12 mouse cellular contexts compared by ENCODE assay signal in the genomic region with DNA sequence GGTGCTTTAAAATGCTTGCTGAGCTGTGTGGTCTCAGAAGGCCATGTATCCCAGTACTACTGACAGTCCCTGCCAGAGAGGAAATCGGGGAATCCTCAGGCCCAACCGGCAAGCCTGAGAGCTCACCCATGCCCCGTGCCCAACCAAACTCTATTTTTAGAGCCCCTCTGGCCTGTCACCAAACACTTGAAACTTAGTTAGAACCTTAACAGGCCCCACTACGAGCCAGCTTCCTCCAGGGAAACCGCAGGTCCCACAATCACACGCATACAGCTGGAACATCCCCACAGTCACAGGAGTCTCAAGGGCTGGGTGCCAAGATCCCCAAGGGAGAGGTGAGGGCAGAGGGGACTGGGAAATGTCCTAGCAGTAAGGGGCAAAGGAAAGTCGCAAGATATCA. TPM values are rescaled to one million over a fixed set of nuclear protein-coding genes. Genes with fewer than 3 reads are reported as not detected.
DNase-seq lines count a peak whose midpoint lies in the region; ATAC-seq and TF ChIP-seq lines count a peak whose summit lies in the region.
"Had no signal": no experiment of that assay in that cellular context is flagged by ENCODE, and none has a peak within 500 bp of the region (broad histone marks: within the 10 kb centered on the region; RNA-seq: fewer than 3 reads in every experiment).

No protein-coding gene starts in this region.

- H3K36me3 ChIP-seq in kidney, postnatal 0 days (ENCODE audit: insufficient read depth, low read length) = no peaks in the 10 kb centered on the region
- H3K36me3 ChIP-seq in heart, embryonic 12.5 days = no peaks in the 10 kb centered on the region
- H3K36me3 ChIP-seq in lung, postnatal 0 days (ENCODE audit: insufficient read depth, low read length) = no peaks in the 10 kb centered on the region; the same call in 1 of the 2 replicates
- no peaks in the 10 kb centered on the region for H3K36me3 ChIP-seq in hindbrain, embryonic 10.5 days
- H3K36me3 ChIP-seq: forebrain, embryonic 12.5 days; liver, embryonic 15.5 days had no signal

- H3K4me2 ChIP-seq in kidney, postnatal 0 days (ENCODE audit: low read length) = 0 out of 2 replicates have a peak overlapping the region, but pooled peaks have one; percentile 15
- peak overlapping the region; percentile 27 for H3K4me2 ChIP-seq in heart, embryonic 12.5 days
- H3K4me2 ChIP-seq in lung, postnatal 0 days (replicated peaks; ENCODE audit: low read depth, low read length) = peak overlapping the region; percentile 19; the same call in 1 of the 2 replicates
- H3K4me2 ChIP-seq: forebrain, embryonic 12.5 days; liver, embryonic 15.5 days had no signal

- no peak overlapping the region for H3K9ac ChIP-seq in kidney, postnatal 0 days (ENCODE audit: low read depth, low read length)
- no peak overlapping the region for H3K9ac ChIP-seq in heart, embryonic 12.5 days
- no peak overlapping the region for H3K9ac ChIP-seq in lung, postnatal 0 days (replicated peaks; ENCODE audit: low read depth)
- H3K9ac ChIP-seq: forebrain, embryonic 12.5 days; liver, embryonic 15.5 days had no signal

- no peak for TF ChIP-seq POLR2A in bone marrow, adult 2 months (IDR thresholded peaks at IDR 0.05; ENCODE audit: borderline replicate concordance, control insufficient read depth, low read depth, low read length)

- no peak for TF ChIP-seq EP300 in lung, postnatal 0 days (IDR thresholded peaks at IDR 0.05)

- 68% methylated on average over 7 of the region's 7 CpGs for WGBS in kidney, postnatal 0 days
- under 1% methylated on average over 7 of the region's 7 CpGs for whole genome bisulfite sequencing in bone marrow, adult 2 months
- 11% methylated on average over 7 of the region's 7 CpGs for WGBS in heart, embryonic 12.5 days
- 15% methylated on average over 7 of the region's 7 CpGs for WGBS in lung, postnatal 0 days
- 86% methylated on average over 7 of the region's 7 CpGs for WGBS in hindbrain, embryonic 10.5 days

- TF ChIP-seq CTCF in kidney, postnatal 0 days (IDR thresholded peaks at IDR 0.05; ENCODE audit: low read depth) = no peak
- no peak for TF ChIP-seq CTCF in bone marrow, adult 2 months (IDR thresholded peaks at IDR 0.05; ENCODE audit: control insufficient read depth, insufficient read depth, low read length)
- TF ChIP-seq CTCF in lung, postnatal 0 days (IDR thresholded peaks at IDR 0.05) = no peak

- H3K9me3 ChIP-seq in kidney, postnatal 0 days (replicated peaks; ENCODE audit: low read length) = no peaks in the 10 kb centered on the region
- no peaks in the 10 kb centered on the region for H3K9me3 ChIP-seq in heart, embryonic 12.5 days (replicated peaks)
- H3K9me3 ChIP-seq in lung, postnatal 0 days (ENCODE audit: low read length) = no peaks in the 10 kb centered on the region
- no peaks in the 10 kb centered on the region for H3K9me3 ChIP-seq in hindbrain, embryonic 10.5 days
- H3K9me3 ChIP-seq: forebrain, embryonic 12.5 days; liver, embryonic 15.5 days had no signal

- DNase-seq in kidney, postnatal 0 days (ENCODE audit: low spot score) = no peak
- no peak for DNase-seq in kidney, adult 8-10 months
- no peak for DNase-seq in lung, postnatal 0 days (ENCODE audit: low spot score)
- no peak for DNase-seq in hindbrain, embryonic 10.5 days (ENCODE audit: low spot score)
- no peak for DNase-seq in urinary bladder, postnatal 10 days (ENCODE audit: low spot score)
- DNase-seq in left cerebral cortex, adult 9 months (ENCODE audit: low spot score in 2 of 2) = no peak
- DNase-seq: kidney, adult 18-20 months had no signal

- peak overlapping the region; percentile 54 for H3K27ac ChIP-seq in kidney, postnatal 0 days
- 0 out of 2 replicates have a peak overlapping the region, but pooled peaks have one; percentile 6 for H3K27ac ChIP-seq in bone marrow, adult 2 months (ENCODE audit: control insufficient read depth, insufficient read depth, low read depth, low read length, poor library complexity)
- H3K27ac ChIP-seq in heart, embryonic 12.5 days (ENCODE audit: poor library complexity, severe bottlenecking) = peak overlapping the region; percentile 54
- no peak overlapping the region for H3K27ac ChIP-seq in lung, postnatal 0 days (ENCODE audit: low read length)
- H3K27ac ChIP-seq in hindbrain, embryonic 10.5 days = no peak overlapping the region
- H3K27ac ChIP-seq: forebrain, embryonic 12.5 days; liver, embryonic 15.5 days had no signal

- no peak overlapping the region for H3K4me3 ChIP-seq in kidney, postnatal 0 days (replicated peaks; ENCODE audit: low read depth, low read length)
- H3K4me3 ChIP-seq in bone marrow, adult 2 months (replicated peaks; ENCODE audit: control insufficient read depth, low read depth, low read length) = no peak overlapping the region
- H3K4me3 ChIP-seq in heart, embryonic 12.5 days = no peak overlapping the region
- H3K4me3 ChIP-seq in lung, postnatal 0 days (ENCODE audit: low read depth, low read length) = no peak overlapping the region
- no peak overlapping the region for H3K4me3 ChIP-seq in hindbrain, embryonic 10.5 days
- H3K4me3 ChIP-seq: forebrain, embryonic 12.5 days; liver, embryonic 15.5 days had no signal

- H3K4me1 ChIP-seq in kidney, postnatal 0 days (replicated peaks; ENCODE audit: insufficient read depth, low read length) = 0 out of 2 replicates have a peak, but pooled peaks cover 2% of the 10 kb centered on the region
- no peaks in the 10 kb centered on the region; the same call in 1 of the 2 replicates for H3K4me1 ChIP-seq in bone marrow, adult 2 months (ENCODE audit: control insufficient read depth, insufficient read depth, low read length)
- peaks cover 45% of the 10 kb centered on the region for H3K4me1 ChIP-seq in heart, embryonic 12.5 days (replicated peaks)
- H3K4me1 ChIP-seq in lung, postnatal 0 days (ENCODE audit: insufficient read depth, low read depth, low read length) = peaks cover 15% of the 10 kb centered on the region
- peaks cover 32% of the 10 kb centered on the region for H3K4me1 ChIP-seq in hindbrain, embryonic 10.5 days (replicated peaks)

- no peak for ATAC-seq in kidney, postnatal 0 days (replicated peaks; ENCODE audit: low FRiP score, low read depth)
- peak; percentile 40; the same call in 1 of the 2 replicates for ATAC-seq in heart, embryonic 12.5 days (ENCODE audit: insufficient number of reproducible peaks, low FRiP score)
- ATAC-seq in lung, postnatal 0 days = no peak
- ATAC-seq: CD4-positive, CD25-positive, alpha-beta regulatory T cell, adult 4 months had no signal

- no peaks in the 10 kb centered on the region for H3K27me3 ChIP-seq in kidney, postnatal 0 days (ENCODE audit: insufficient read depth, low read length)
- H3K27me3 ChIP-seq in heart, embryonic 12.5 days (replicated peaks) = peaks cover 24% of the 10 kb centered on the region
- H3K27me3 ChIP-seq in lung, postnatal 0 days (replicated peaks; ENCODE audit: insufficient read depth, low read length) = no peaks in the 10 kb centered on the region
- H3K27me3 ChIP-seq in hindbrain, embryonic 10.5 days (ENCODE audit: insufficient read depth, poor library complexity, severe bottlenecking) = peaks cover 42% of the 10 kb centered on the region

RNA-seq across cellular contexts. Expression of a gene that starts 8.6 kb away (rescaled TPM):
- polyA plus RNA-seq in kidney, postnatal 0 days (2015; fragmentation: Nextera tagmentation; extraction: Ambion mirVana) = 6.5 and 6.8 TPM in 2 replicates
- 4.1 and 7.8 TPM in 2 replicates for polyA plus RNA-seq in bone marrow, adult 2 months (2011; ENCODE audit: insufficient read depth, insufficient read length, low replicate concordance, missing spikeins)
- polyA plus RNA-seq in heart, embryonic 12.5 days (2016; fragmentation: Nextera tagmentation; extraction: Ambion mirVana) = 1.7 and 2.3 TPM in 2 replicates
- 10.5 and 14.2 TPM in 2 replicates for polyA plus RNA-seq in lung, postnatal 0 days (2015; fragmentation: Nextera tagmentation; extraction: Ambion mirVana)
- 1.6 and 1.8 TPM in 2 replicates for polyA plus RNA-seq in hindbrain, embryonic 10.5 days (2016; fragmentation: Nextera tagmentation; extraction: Ambion mirVana)

RNA-seq across cellular contexts. Expression of a gene that starts 35.2 kb away (rescaled TPM):
- polyA plus RNA-seq in kidney, postnatal 0 days (2015; fragmentation: Nextera tagmentation; extraction: Ambion mirVana) = 4.5 and 4.6 TPM in 2 replicates
- 16.8 and 22.5 TPM in 2 replicates for polyA plus RNA-seq in bone marrow, adult 2 months (2011; ENCODE audit: insufficient read depth, insufficient read length, low replicate concordance, missing spikeins)
- 1.4 and 1.7 TPM in 2 replicates for polyA plus RNA-seq in heart, embryonic 12.5 days (2016; fragmentation: Nextera tagmentation; extraction: Ambion mirVana)
- 4.1 and 4.5 TPM in 2 replicates for polyA plus RNA-seq in lung, postnatal 0 days (2015; fragmentation: Nextera tagmentation; extraction: Ambion mirVana)
- 2.4 and 2.9 TPM in 2 replicates for polyA plus RNA-seq in hindbrain, embryonic 10.5 days (2016; fragmentation: Nextera tagmentation; extraction: Ambion mirVana)

Comparison
In these comparisons a context has a peak if more than half of its experiments do, and no peak if none do; other contexts are left out.
1. H3K27ac ChIP-seq: peak in kidney, postnatal 0 days (single experiment), bone marrow, adult 2 months (single experiment) and heart, embryonic 12.5 days (single experiment); none in lung, postnatal 0 days (single experiment) and hindbrain, embryonic 10.5 days (single experiment).
2. Peak in every context shown above with its lines, with median percentiles within 50 percentile points of each other: H3K4me2 ChIP-seq.